In the genomic region with DNA sequence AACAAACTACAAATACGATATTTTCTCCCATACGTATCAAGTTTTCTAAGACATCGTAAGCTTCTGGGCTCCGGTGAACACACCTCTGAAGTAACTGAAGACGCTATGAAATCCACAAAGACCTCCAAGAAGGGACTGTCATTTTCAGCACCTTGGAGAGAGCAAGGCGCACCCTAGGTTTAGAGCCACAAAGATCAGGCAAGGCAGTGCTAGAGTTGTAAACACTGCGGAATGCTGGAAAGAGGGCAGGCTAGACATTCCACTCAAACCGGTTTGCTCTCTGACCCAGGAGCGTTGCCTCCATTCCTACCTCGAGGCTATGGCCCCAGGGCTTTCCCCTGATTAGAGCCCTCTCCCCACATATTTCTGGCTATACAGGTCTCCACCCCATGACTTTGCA, we compare ENCODE assay signal across 8 mouse cellular contexts. TPM values are rescaled to one million over a fixed set of nuclear protein-coding genes. Genes with fewer than 3 reads are reported as not detected.
DNase-seq lines count a peak whose midpoint lies in the region; ATAC-seq lines count a peak whose summit lies in the region.
"Had no signal": no experiment of that assay in that cellular context is flagged by ENCODE, and none has a peak within 500 bp of the region (broad histone marks: within the 10 kb centered on the region; RNA-seq: fewer than 3 reads in every experiment).

No protein-coding gene starts in this region.

- intact Hi-C loops in left cerebral cortex, postnatal 36 days (cut with DNase I), result no loop called here

- H3K27me3 ChIP-seq in midbrain, embryonic 10.5 days (ENCODE audit: low read depth, poor library complexity, severe bottlenecking), result no peaks in the 10 kb centered on the region
- H3K27me3 ChIP-seq in midbrain, embryonic 16.5 days (ENCODE audit: control insufficient read depth, insufficient read depth, low read depth, low read length), result no peaks in the 10 kb centered on the region

- peak; percentile 52 for DNase-seq in midbrain, embryonic 10.5 days (ENCODE audit: low spot score)
- DNase-seq in adrenal gland, adult 2 months, result peak; percentile 28
- peak; percentile 85 for DNase-seq in forelimb bud, embryonic 11.5 days (ENCODE audit: low read depth, low spot score)
- DNase-seq in retina, postnatal 1 day, result peak; percentile 64
- DNase-seq in left cerebral cortex, postnatal 36 days (ENCODE audit: low spot score in 2 of 2), result no peak
- DNase-seq in right cerebral cortex, postnatal 10 days (ENCODE audit: low spot score in 2 of 2), result no peak

- WGBS in midbrain, embryonic 10.5 days, result 37% methylated on average over 10 of the region's 10 CpGs
- WGBS in midbrain, embryonic 16.5 days, result 36% methylated on average over 10 of the region's 10 CpGs

- no peaks in the 10 kb centered on the region for H3K4me1 ChIP-seq in midbrain, embryonic 10.5 days
- H3K4me1 ChIP-seq in midbrain, embryonic 16.5 days (ENCODE audit: control insufficient read depth, insufficient read depth, low read length), result no peaks in the 10 kb centered on the region

- H3K27ac ChIP-seq in midbrain, embryonic 10.5 days (replicated peaks), result no peak overlapping the region
- H3K27ac ChIP-seq in midbrain, embryonic 16.5 days (ENCODE audit: low read length), result no peak overlapping the region
- H3K27ac ChIP-seq: liver, embryonic 14.5 days had no signal

- H3K9me3 ChIP-seq in midbrain, embryonic 10.5 days (replicated peaks), result no peaks in the 10 kb centered on the region
- no peaks in the 10 kb centered on the region for H3K9me3 ChIP-seq in midbrain, embryonic 16.5 days (replicated peaks; ENCODE audit: control insufficient read depth, low read length, poor library complexity, severe bottlenecking)

- H3K4me3 ChIP-seq in midbrain, embryonic 10.5 days, result no peak overlapping the region
- no peak overlapping the region for H3K4me3 ChIP-seq in midbrain, embryonic 16.5 days (ENCODE audit: low read depth, low read length)

- H3K4me2 ChIP-seq in midbrain, embryonic 16.5 days (ENCODE audit: low read length), result no peak overlapping the region

- H3K9ac ChIP-seq in midbrain, embryonic 16.5 days (ENCODE audit: low read depth, low read length), result no peak overlapping the region
- H3K9ac ChIP-seq: liver, embryonic 14.5 days had no signal

- no peaks in the 10 kb centered on the region for H3K36me3 ChIP-seq in midbrain, embryonic 10.5 days
- H3K36me3 ChIP-seq in midbrain, embryonic 16.5 days (ENCODE audit: control insufficient read depth, insufficient read depth, low read length), result no peaks in the 10 kb centered on the region

- ATAC-seq in midbrain, embryonic 16.5 days, result no peak

RNA-seq across cellular contexts. Expression of gene Fam78b, which starts 36.7 kb away (rescaled TPM):
- polyA plus RNA-seq in midbrain, embryonic 10.5 days (2016; fragmentation: Nextera tagmentation; extraction: Ambion mirVana), result 1.7 and 2.4 TPM in 2 replicates
- 7.2 and 10.1 TPM in 2 replicates for polyA plus RNA-seq in midbrain, embryonic 16.5 days (2015; fragmentation: Nextera tagmentation; extraction: Ambion mirVana)
- 1 to 10 TPM; 4.1 to 6.9 TPM for total RNA-seq in adrenal gland, adult 2 months (2021)
- 5.0 and 6.4 TPM in 2 replicates for polyA plus RNA-seq in adrenal gland, adult 2 months (2012; rRNA removed)
- total RNA-seq in left cerebral cortex, postnatal 36 days (2021), result 10 to 100 TPM; 31.6 to 33.5 TPM

Comparison
In these comparisons a context has a peak if more than half of its experiments do, and no peak if none do; other contexts are left out.
1. DNase-seq: peak in midbrain, embryonic 10.5 days (single experiment), adrenal gland, adult 2 months (single experiment), forelimb bud, embryonic 11.5 days (single experiment) and retina, postnatal 1 day (single experiment); none in left cerebral cortex, postnatal 36 days (0 of 2) and right cerebral cortex, postnatal 10 days (0 of 2).